Mouse (Mus musculus) macrophage (primary cell): Measurements from ENCODE around the gene Skida1. TPM values are rescaled to one million over a fixed set of nuclear protein-coding genes. Genes with fewer than 3 reads are reported as not detected.
A peak's percentile ranks its signal among the peaks of the same experiment; 100 is the strongest.

Experiments
- H3K27ac ChIP-seq: fragments of 350-480 bp; formaldehyde crosslinking; 2 replicates; pipeline ENCODE4 v1.9.0; 2021
- H3K36me3 ChIP-seq: fragments of 350-480 bp; formaldehyde crosslinking; 2 replicates; pipeline ENCODE4 v1.9.0; 2021; ENCODE audit errors: inconsistent target
- H3K4me3 ChIP-seq: fragments of 350-480 bp; formaldehyde crosslinking; 2 replicates; pipeline ENCODE4 v1.9.0; 2021; ENCODE audit errors: inconsistent target
- H3K79me2 ChIP-seq: fragments of 350-480 bp; formaldehyde crosslinking; 2 replicates; pipeline ENCODE4 v1.9.0; 2021; ENCODE audit errors: inconsistent target
- WGBS: methylation state at CpG from one replicate; pipeline ENCODE4 v1.1.7; 2026; ENCODE audit warnings: inconsistent platforms; ENCODE audit not compliant: missing documents; 5-methylcytosine and 5-hydroxymethylcytosine counted together
- polyA plus RNA-seq: library from polyadenylated mRNA; stranded (reverse); fragments of 250-400 nt; gene quantifications from 3 replicates; pipeline ENCODE4 v1.2.4, GENCODE M21; 2018; ENCODE audit warnings: inconsistent platforms

Gene Skida1
- polyA plus RNA-seq, 1 experiment from 2014 or later, result not detected

DNA sequence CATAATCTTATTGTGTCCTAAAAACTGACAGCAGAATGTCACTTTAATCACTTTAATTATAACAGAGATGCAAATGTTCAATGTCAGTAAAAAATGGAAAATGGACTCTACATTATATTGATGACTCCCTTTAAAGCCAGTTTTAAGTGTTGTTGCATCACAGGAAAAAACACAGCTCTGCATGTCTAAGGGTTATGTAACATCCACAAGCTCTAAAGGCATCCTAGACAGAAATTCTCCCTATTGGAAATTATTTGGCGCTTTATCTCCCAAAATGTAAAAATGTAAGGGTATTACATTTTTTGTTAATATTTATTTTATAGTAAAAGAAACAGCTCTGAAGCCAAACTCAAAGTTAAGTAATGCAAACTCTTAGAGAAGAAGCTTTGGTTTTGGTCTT is 11.0 kb upstream of the Skida1 start:
- no peak overlapping the region for H3K27ac ChIP-seq
- H3K79me2 ChIP-seq, result no peaks in the 10 kb centered on the region
- WGBS, result 88% methylated on average over 1 of the region's 1 CpGs
- no peaks in the 10 kb centered on the region for H3K36me3 ChIP-seq
- no peak overlapping the region for H3K4me3 ChIP-seq

DNA sequence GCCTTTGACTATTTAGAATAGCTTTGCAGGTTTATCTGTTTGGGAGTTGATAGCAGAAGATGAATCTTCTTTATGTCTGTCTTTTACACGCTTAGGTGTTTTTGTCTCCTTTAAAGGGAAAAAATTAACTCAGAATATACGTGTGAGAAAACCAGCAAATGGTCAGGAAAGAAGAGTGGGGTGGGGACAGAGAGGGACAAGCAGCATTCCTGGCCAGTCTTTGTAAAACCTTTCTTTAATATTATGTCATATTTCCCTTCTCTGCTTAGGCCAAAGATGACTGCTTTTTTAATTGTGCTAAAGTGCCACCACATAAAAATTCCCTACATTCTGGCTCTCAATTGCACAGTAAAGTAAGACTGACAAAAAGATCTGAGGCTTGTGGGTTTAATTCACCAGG is 10.2 kb upstream of the Skida1 start:
- Histone ChIP-seq H3K79me2 (no peaks in the 10 kb centered on the region), H3K36me3 (no peaks in the 10 kb centered on the region), H3K27ac (no peak overlapping the region), H3K4me3 (no peak overlapping the region)
- WGBS, result 100% methylated on average over 2 of the region's 2 CpGs

DNA sequence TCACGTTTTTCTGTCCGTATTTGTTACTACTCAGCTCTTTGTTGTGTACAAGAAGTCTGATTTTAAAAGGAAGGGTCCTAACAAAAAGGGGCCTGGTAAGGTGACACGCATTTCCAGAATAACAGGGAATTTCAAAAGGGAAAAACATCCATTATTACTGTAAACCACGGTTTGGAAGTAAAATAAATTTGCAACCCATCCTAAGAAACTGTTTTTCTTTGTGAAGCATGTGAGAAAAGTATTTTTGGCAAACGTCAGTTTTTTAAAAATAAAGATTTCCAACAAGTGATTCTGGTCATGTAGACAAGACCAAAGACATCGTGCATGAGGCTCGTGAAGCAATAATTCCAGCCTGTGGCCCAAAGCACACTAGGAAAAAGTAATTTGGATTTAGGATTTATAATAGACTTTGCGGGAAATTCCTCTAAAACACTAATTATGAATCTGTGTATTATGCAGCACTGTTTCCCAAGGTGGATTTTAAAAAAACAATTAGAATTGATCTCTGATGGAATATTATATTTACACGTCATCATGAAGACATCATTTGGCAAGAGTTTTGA is 9.4 kb upstream of the Skida1 start:
- Histone ChIP-seq H3K4me3 (peak overlapping the region; percentile 49), H3K36me3 (no peaks in the 10 kb centered on the region), H3K27ac (peak overlapping the region; percentile 88), H3K79me2 (no peaks in the 10 kb centered on the region)
- 55% methylated on average over 9 of the region's 9 CpGs for WGBS

DNA sequence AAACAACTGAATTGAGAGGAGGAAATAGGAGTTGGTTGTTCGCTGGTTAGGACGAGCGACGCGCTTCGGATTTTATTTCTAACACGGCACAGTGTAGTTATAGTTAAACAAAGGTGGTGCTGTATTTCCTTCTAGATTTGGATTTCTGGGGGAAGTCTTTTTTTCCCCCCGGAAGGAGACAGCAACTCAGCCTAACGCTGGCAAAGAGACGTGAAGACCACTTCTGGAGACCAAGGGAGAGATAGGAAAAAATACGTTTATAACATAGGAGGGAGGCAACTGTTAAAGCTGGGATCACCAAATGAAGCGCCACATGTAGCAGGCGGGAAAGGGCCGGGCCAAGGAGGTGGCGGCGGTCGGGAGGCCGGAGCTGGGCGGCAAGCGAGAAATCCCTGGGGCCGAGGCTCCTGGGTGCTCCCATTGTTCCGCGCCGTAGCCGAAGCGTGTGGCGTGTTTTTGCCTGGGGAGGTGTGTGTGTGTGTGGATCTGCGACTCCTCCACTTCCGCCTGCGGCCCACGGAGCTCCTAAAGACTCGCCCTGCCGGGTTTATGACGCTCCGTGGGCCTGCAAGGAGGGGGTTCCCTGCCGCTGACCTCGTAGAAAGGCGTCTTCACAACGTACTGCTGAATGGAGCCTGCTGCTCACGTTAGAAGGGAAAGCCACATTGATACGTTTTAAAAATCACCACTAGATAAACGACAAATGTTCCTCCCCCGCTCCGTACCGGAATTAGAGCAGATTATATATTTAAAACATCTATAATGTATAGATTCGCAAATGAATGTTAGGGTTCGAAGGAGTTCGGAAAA is 8.7 kb upstream of the Skida1 start:
- WGBS, result 3% methylated on average over 41 of the region's 48 CpGs
- Histone ChIP-seq H3K79me2 (no peaks in the 10 kb centered on the region), H3K36me3 (no peaks in the 10 kb centered on the region), H3K4me3 (peak overlapping the region; percentile 49), H3K27ac (peak overlapping the region; percentile 88)

DNA sequence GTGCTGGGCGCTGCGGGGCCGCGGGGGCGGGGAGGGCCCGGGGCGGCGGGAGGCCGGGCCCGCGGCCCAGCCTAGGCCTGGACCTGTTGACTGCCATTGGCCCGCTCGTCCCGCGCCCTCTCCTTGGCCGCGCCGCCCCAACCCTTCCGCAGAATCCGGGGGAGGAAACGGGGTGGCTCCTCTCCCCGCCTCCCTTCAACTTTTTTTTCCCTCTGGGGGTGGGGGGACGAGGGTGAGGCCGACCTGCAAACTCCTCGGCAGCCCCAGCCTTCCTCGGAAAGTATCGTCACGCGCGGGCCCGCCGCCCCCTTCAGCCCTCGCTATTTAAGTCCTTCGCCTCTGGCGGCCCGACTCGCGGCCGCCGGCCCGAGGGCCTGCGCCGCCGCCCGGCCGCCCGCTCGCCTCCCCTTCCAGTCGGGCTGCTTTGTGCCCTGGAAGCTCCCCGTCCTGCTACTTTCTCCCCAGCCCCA is 8.0 kb upstream of the Skida1 start:
- Histone ChIP-seq H3K79me2 (no peaks in the 10 kb centered on the region), H3K4me3 (peak overlapping the region; percentile 49), H3K36me3 (no peaks in the 10 kb centered on the region), H3K27ac (peak overlapping the region; percentile 88)
- 2% methylated on average over 39 of the region's 50 CpGs for WGBS

DNA sequence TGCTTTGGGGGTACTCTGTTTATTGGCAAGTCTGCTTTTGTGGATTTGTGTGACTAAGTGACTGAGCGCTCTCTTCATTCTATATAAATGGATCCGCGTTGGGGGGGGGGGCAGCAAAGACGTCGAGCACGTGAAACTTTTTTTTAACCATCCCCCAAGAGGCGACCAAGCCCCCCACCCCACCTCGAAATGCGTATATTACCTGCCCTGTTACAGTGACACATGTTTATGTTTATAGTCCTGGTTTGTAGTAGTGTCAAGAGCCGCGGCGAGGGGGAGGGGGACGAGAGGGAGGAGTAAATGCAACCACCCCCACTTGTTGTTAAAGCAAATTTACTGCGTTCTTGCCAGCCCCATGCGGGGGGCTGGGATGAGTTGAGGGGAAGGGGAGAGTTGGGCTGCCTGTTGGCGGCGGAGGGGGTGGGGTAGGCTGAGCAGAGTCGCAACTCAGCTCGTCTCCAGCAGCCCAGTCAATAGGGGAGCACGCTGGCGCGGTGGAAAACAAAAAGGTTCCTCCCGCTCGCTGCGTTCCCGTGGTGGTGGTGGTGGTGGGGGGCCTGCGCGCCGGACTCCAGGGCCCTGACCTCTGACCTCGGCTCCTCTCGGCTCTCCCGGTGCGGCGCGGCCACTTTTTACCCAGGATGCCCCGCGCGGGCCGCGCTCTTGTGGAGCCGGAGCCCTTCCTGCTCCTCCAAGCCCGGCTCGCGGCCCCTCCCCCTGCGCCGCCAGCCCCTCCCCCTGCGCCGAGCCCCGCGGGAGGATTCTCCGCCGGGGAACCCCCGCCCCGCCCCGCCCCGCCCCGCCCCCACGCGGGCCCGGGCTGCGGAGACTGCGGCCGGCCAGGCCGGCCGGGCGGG is 7.3 kb upstream of the Skida1 start:
- Histone ChIP-seq H3K27ac (peak overlapping the region; percentile 70), H3K36me3 (no peaks in the 10 kb centered on the region), H3K4me3 (peak overlapping the region; percentile 64), H3K79me2 (no peaks in the 10 kb centered on the region)
- WGBS, result under 1% methylated on average over 43 of the region's 66 CpGs

DNA sequence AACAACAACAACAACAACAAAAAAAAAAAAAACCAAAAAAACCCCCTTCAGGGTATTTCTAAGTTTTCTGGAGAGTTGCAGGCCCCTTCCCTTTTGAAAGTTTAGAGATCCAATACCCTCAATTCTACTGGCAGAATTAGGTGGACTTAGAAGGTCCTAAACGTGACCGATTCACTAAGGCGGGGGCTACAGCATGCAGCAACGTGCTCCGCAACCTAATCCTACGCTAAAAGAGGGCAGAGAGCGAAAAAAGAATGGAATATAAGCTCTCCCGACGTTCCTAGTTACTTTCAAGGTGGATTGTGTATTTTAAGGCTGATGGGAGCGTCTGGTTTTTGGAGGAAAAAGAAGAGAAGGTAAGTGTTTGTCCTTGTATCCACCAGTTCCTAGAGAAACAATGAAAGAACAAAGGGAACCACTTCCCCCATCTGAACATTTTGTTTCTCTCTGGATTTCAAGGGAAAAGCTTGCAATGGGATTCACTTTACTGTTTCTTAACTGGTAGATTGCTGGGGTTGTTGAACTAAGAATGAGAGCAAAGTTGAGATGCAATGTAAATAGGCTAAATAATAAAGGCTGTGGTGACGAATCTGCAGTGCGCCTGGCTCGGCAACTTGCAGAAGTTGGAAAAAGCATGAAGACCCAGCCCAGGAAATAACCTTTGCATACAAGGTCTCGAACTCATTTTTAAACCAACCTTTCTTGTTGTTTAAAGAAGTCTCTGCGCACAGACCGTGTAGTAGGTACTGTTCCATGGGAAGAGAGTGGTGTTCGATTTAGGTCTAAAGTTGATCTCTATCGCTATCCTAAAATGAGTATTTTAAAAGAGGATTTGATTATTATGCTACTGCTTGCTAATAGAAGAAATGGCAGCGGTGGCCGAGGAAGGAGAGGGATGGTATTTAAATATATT is 6.4 kb upstream of the Skida1 start, which contains the start of gene Mllt10:
Gene Mllt10 (plus strand): TSS at position 222 of the 913 bp plus-strand sequence.
- WGBS, result 37% methylated on average over 17 of the region's 20 CpGs
- Histone ChIP-seq H3K79me2 (no peaks in the 10 kb centered on the region), H3K36me3 (no peaks in the 10 kb centered on the region), H3K27ac (peak within 1 kb of the TSS; percentile 70), H3K4me3 (peak within 1 kb of the TSS; percentile 64)

DNA sequence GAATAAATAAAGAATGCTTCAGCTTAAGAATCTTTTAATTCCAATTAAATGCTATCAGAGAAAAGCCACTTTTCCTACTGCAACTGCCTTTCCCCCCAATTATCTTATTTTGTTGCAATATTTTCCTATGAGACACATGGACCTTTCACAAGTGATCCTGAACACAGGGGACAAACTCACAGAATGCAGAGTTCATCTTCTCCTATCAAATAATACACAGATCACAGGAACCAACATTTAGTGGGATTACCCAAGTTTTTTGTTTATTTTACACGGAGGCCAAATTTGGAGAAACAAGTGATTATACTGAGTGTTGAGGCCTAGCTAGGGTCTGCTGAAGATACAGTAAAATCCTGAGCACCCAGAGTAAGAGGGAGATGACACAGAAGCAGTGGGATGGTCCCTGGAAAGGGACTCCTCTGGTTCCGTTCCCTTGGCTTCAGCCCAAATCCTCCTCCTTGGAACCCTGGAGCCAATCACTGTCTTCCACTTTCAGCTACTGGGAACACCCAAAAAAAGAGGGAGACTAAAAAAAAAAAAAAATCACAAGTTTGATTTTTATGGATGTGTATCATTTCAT is 5.2 kb upstream of the Skida1 start:
- Histone ChIP-seq H3K27ac (no peak overlapping the region), H3K79me2 (no peaks in the 10 kb centered on the region), H3K36me3 (no peaks in the 10 kb centered on the region), H3K4me3 (no peak overlapping the region)
- 95% methylated on average over 2 of the region's 2 CpGs for WGBS

DNA sequence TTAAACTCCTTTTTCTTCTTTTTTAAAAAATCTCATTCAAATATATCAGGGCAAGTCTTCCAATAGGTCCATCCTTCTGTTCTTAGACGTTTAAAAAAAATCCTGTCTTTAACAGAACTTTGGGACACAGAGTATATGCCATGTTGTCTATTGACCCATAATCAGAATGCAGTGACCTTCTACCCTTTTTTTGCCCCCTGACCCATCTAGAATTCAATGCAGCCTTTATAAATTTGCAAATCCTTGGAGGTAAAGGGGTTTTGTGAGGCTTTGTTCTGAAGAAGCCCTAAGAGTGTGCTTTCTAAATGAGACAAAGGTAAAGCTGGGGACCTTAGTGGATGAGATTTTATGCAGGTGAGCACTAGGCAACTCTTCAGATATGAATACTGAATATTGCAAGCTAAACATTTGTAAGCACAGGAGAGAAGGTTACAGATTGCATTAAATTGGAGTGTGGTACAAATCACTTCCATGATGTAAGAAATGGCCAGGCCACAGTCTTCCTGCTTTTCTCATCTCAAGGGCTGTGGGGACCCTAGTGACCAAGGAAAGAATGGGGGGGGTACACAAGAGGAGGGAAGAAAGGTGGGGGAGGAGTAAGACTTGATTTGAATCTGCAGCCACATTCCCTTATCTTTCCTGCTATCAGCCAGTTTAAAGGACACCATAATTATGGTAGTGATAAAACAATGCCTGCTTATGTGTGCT is 4.5 kb upstream of the Skida1 start:
- 100% methylated on average over 1 of the region's 1 CpGs for WGBS
- no peak overlapping the region for H3K4me3 ChIP-seq
- no peaks in the 10 kb centered on the region for H3K79me2 ChIP-seq
- H3K36me3 ChIP-seq, result no peaks in the 10 kb centered on the region
- H3K27ac ChIP-seq, result no peak overlapping the region

DNA sequence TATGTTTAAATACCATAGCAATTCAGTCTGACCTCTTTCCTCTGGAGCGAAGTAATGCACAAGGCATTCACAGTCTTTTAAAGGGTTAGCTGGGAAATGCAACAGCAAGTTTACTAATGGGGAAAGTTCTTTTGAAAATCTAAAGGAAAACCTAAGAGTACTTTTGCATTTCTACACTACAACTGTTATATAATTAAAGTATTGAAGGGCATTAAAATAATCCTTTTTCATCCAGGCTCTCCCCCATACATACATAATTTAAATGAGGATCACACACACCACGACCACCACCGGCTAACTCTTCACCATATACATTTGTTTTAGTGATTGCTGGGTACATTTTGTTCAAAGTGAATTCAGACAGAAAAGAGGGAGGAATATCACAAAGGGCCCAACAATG is 3.7 kb upstream of the Skida1 start:
- Histone ChIP-seq H3K79me2 (no peaks in the 10 kb centered on the region), H3K4me3 (no peak overlapping the region), H3K27ac (no peak overlapping the region), H3K36me3 (no peaks in the 10 kb centered on the region)
- WGBS, result 94% methylated on average over 3 of the region's 3 CpGs

DNA sequence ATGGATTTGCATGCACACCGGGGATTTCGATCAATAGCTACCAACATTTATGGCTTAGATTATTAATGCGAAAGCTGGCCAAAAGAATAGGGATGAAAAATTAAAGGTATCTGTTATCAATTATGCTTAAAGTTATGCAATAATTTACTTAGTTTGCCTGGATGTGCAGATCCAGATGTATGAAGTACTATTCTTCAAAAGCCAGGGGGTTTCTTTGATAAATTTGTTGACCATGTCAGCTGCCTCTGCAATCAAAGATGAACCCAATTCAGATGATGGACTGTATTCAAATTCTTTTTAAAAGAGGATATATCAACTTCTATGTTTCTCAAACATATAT is 3.0 kb upstream of the Skida1 start:
- H3K36me3 ChIP-seq, result no peaks in the 10 kb centered on the region
- H3K27ac ChIP-seq, result no peak overlapping the region
- no peak overlapping the region for H3K4me3 ChIP-seq
- WGBS, result 95% methylated on average over 3 of the region's 3 CpGs
- no peaks in the 10 kb centered on the region for H3K79me2 ChIP-seq

DNA sequence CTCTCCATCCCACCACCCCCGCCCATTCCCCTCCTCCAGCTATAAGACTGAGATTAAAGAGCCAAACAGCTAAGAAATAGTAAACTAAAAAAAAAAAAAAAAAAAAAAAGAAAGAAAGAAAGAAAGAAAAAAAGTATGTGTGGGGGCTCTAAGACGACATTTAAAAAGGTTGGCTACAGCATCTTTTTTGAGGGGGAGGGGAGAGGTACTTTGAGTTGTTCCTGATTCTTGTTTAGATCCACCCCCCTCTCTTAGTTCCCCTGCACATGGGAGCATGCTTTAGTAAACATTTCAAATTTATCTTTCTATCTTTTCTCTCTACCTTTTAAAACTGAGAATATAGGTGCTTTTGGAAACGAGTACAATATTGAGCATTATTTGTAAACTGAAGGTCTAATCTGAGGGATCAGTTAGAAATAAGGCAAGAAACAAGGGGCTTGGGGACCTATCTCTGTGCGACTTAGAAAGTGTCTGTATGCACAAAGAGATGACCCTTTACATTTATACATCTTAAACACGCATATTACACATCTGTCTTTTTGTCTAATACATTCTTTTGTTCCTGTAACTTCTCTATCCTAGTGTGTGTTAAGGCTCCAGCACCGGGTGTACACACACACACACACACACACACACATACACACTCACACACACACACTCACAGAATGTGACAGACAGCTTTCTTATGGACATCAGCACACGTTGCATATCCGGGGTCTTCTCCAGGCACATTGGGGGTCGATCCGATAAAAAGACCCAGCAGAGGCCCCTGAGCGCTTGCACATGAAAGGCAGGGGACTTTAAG is 2.4 kb upstream of the Skida1 start:
- H3K27ac ChIP-seq, result no peak overlapping the region
- no peaks in the 10 kb centered on the region for H3K79me2 ChIP-seq
- H3K36me3 ChIP-seq, result no peaks in the 10 kb centered on the region
- 90% methylated on average over 7 of the region's 11 CpGs for WGBS
- no peak overlapping the region for H3K4me3 ChIP-seq

DNA sequence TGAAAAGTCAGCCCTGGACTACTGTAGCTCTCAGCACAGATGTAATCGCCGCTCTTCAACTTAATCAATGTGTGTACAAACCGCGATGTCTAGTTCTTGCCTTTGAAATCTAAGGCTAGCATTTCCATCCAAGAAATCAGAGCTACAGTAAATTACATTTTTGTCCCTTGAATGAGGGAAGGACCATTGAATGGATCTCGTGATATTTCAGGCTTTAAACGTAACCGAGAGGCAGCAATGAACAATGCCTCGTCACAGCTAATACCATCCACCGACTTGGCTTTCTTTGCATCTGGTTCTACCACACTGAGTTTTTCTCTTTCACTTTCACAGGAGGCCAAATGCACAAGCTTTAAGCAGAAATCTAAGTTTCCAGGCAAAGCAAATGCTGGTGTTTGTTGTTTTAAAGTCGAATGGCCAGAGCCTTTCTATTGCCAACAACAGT is 1.7 kb upstream of the Skida1 start:
- WGBS, result 9% methylated on average over 10 of the region's 10 CpGs
- Histone ChIP-seq H3K27ac (no peak overlapping the region), H3K79me2 (no peaks in the 10 kb centered on the region), H3K36me3 (no peaks in the 10 kb centered on the region), H3K4me3 (no peak overlapping the region)
